Mouse (Mus musculus) midbrain, embryonic 13.5 days (tissue): ENCODE results near the gene Nsrp1. TPM values are rescaled to one million over a fixed set of nuclear protein-coding genes. Genes with fewer than 3 reads are reported as not detected.
A peak's percentile ranks its signal among the peaks of the same experiment; 100 is the strongest.

ENCODE experiments used
- ATAC-seq: fragments of 200-750 bp; cut with Nextera tagmentation; 2 replicates; pipeline ENCODE4 v1.8.0; 2017; ENCODE audit warnings: mild to moderate bottlenecking, moderate TSS enrichment, moderate library complexity
- H3K27ac ChIP-seq: fragments of 300-500 bp; sonication (generic); 2 replicates; pipeline ENCODE4 v1.5.1; 2015; ENCODE audit warnings: inconsistent platforms, mild to moderate bottlenecking, moderate library complexity
- H3K27me3 ChIP-seq: fragments of 300-500 bp; sonication (generic); 2 replicates; pipeline ENCODE4 v1.6.1; 2015; ENCODE audit warnings: mild to moderate bottlenecking, inconsistent platforms
- H3K36me3 ChIP-seq: fragments of 300-500 bp; sonication (generic); 2 replicates; pipeline ENCODE4 v1.6.1; 2015; ENCODE audit warnings: mild to moderate bottlenecking, inconsistent platforms
- H3K4me1 ChIP-seq: fragments of 300-500 bp; sonication (generic); replicated peaks from 2 replicates; pipeline ENCODE4 v1.6.1; 2015; ENCODE audit warnings: inconsistent platforms
- H3K4me2 ChIP-seq: fragments of 300-500 bp; sonication (generic); replicated peaks from 2 replicates; pipeline ENCODE4 v1.6.1; 2015; ENCODE audit warnings: moderate library complexity, mild to moderate bottlenecking, inconsistent platforms
- H3K4me3 ChIP-seq: fragments of 300-500 bp; sonication (generic); replicated peaks from 2 replicates; pipeline ENCODE4 v1.5.1; 2015; ENCODE audit warnings: mild to moderate bottlenecking, inconsistent platforms
- H3K9ac ChIP-seq: fragments of 300-500 bp; sonication (generic); replicated peaks from 2 replicates; pipeline ENCODE4 v1.6.1; 2015; ENCODE audit warnings: mild to moderate bottlenecking, inconsistent platforms
- H3K9me3 ChIP-seq: fragments of 300-500 bp; sonication (generic); 2 replicates; pipeline ENCODE4 v1.6.1; 2016; ENCODE audit warnings: mild to moderate bottlenecking, inconsistent platforms
- WGBS: fragments of 180-500 bp; shearing (Covaris S2); methylation state at CpG from one replicate; pipeline ENCODE4 v1.1.7; 2015; 5-methylcytosine and 5-hydroxymethylcytosine counted together
- microRNA counts: library from miRNA; unstranded; fragments of <30 nt; microRNA quantifications from one replicate; lab custom pipeline; 2016
- microRNA-seq: library from miRNA; unstranded; fragments of <30 nt; microRNA quantifications from one replicate; pipeline ENCODE4, GENCODE M21; 2016
- polyA plus RNA-seq: library from polyadenylated mRNA; unstranded; fragments of >200 nt; fragmentation: Nextera tagmentation; extraction: Ambion mirVana; gene quantifications from 2 replicates; pipeline ENCODE4 v1.2.1, GENCODE M21; 2015

The Nsrp1 gene
- polyA plus RNA-seq, 1 experiment from 2014 or later = 73.9 TPM

DNA sequence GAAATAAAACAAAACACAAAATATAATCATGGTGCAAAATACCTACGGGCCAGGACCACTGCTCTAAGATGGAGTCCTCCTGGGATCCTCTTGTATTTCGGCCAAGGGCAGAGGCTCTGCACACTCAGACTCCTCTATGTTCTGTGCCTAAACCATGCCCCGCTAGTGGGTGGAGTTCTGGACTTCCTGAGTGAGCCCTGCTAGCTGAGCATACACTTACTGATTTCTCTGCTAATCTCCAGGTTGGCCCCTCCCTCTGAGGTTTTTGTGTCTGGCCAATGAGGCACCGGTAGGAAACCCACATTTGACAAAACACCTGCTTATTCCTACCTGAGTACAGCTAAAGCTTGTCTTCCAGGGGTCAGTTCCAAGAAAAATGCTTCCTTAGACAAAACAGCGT lies 77.5 kb downstream of the Nsrp1 start:
- H3K4me3 ChIP-seq = no peak overlapping the region
- no peak overlapping the region for H3K9ac ChIP-seq
- no peaks in the 10 kb centered on the region for H3K9me3 ChIP-seq
- H3K4me1 ChIP-seq = peaks cover 19% of the 10 kb centered on the region
- no peak overlapping the region for H3K4me2 ChIP-seq
- ATAC-seq = no peak
- H3K36me3 ChIP-seq = no peaks in the 10 kb centered on the region
- H3K27ac ChIP-seq = no peak overlapping the region
- 63% methylated on average over 5 of the region's 5 CpGs for WGBS
- peaks cover 67% of the 10 kb centered on the region for H3K27me3 ChIP-seq

DNA sequence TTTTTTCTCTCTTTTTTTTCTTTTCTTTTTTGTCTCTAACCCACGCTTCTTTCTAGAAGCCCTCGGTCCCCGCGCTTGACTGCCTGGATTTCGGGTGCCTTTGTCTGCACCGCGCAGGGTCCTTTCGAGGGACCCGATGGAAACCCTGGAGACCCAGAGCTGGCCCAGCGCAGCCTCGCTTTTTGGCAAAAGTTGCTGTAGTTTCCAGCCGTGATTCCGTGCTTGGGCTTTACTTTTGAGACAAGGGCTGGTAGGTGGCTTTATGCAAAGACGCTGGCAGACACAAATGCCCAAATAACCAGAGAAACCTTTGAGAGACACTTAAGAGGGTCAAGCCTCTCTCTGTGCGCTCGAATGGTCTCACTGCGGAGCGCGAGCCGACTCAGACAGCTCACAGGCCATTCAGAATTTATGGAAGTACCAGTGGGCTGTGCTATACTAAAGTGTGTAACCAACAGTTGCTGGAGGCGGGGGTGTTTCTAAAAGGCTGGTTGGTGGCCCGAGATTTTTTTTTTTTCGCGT lies 79.5 kb downstream of the Nsrp1 start:
- Histone ChIP-seq H3K9ac (peak overlapping the region; percentile 49; the same call in 1 of the 2 replicates), H3K36me3 (no peaks in the 10 kb centered on the region), H3K27ac (no peak overlapping the region), H3K4me3 (peak overlapping the region; percentile 52), H3K4me2 (peak overlapping the region; percentile 85), H3K9me3 (no peaks in the 10 kb centered on the region), H3K4me1 (peaks cover 19% of the 10 kb centered on the region), H3K27me3 (peaks cover 71% of the 10 kb centered on the region)
- 10% methylated on average over 24 of the region's 24 CpGs for WGBS
- ATAC-seq = no peak

DNA sequence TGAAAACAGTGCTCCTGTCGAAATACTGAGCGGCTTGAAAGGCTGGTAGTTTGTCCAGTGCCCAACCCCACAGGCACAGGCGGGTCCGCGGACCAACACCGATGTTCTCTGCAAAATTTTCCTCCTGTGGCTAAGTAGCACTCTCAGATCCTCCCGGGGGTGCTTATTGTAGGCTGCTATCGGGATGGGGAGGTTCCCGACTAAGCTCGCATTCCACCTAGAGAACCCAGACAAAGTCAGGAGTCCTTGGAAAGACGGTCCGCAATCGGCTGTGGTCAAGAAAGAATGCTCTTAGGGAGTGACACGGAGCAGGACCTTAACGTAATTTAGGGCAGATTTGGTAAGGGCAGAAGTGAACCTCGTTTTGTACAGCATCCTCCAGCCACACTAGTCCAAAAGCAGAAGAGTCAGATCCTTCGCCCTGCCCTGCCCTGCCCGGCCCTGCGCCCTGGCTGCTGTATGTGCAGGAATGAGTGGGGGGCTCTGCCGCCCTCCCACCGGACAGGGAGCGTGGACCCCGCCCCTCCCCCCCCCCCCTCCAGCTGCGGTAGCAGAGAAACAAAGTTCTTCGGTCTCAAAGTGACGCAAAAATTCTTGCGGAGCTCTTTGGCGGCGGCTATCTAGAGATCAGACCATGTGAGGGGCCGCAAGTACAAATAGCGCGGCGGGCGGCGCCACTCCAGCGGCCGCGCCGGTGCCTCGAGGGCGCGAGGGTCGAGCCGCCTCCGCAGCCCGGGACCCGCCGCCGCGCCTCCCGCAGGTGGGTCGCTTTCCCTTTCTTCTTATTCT lies 80.1 kb downstream of the Nsrp1 start, which contains the start of gene Slc6a4:
Gene Slc6a4, plus strand, starts transcription at position 688 of the 789 bp plus-strand sequence.
- Histone ChIP-seq H3K4me3 (peak within 1 kb of the TSS; percentile 52), H3K9ac (peak within 1 kb of the TSS; percentile 49; the same call in 1 of the 2 replicates), H3K27ac (no peak within 1 kb of the TSS), H3K36me3 (no peaks in the 10 kb centered on the region), H3K27me3 (peaks cover 71% of the 10 kb centered on the region), H3K9me3 (no peaks in the 10 kb centered on the region), H3K4me1 (peaks cover 20% of the 10 kb centered on the region), H3K4me2 (peak within 1 kb of the TSS; percentile 85)
- under 1% methylated on average over 51 of the region's 52 CpGs for WGBS
- peak; percentile 52; the same call in 1 of the 2 replicates for ATAC-seq

DNA sequence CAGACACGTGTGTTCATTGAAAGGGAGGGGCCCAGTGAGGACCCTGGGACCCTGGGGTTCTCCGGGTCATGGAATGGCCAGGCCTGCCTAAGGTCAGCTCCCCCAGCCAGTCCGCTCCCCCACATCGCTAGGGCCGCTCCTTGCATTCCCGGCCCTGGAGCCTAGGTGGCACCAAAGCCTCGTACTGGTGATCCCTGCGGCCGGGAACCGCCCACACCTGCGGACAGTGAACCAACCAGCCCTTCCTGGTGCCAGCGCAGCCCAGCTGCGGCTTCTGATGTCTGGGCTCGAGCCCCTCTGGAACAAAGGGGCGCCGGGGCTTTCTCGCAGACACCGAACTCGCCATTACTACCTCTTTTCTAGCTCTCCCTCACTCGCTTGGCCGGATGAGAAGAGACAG lies 80.9 kb downstream of the Nsrp1 start:
- Histone ChIP-seq H3K9me3 (no peaks in the 10 kb centered on the region), H3K27me3 (peaks cover 67% of the 10 kb centered on the region), H3K4me1 (peaks cover 25% of the 10 kb centered on the region), H3K27ac (no peak overlapping the region), H3K4me3 (peak overlapping the region; percentile 52), H3K4me2 (peak overlapping the region; percentile 85), H3K36me3 (no peaks in the 10 kb centered on the region), H3K9ac (peak overlapping the region; percentile 49; the same call in 1 of the 2 replicates)
- 2% methylated on average over 21 of the region's 21 CpGs for WGBS
- ATAC-seq = peak; percentile 87

DNA sequence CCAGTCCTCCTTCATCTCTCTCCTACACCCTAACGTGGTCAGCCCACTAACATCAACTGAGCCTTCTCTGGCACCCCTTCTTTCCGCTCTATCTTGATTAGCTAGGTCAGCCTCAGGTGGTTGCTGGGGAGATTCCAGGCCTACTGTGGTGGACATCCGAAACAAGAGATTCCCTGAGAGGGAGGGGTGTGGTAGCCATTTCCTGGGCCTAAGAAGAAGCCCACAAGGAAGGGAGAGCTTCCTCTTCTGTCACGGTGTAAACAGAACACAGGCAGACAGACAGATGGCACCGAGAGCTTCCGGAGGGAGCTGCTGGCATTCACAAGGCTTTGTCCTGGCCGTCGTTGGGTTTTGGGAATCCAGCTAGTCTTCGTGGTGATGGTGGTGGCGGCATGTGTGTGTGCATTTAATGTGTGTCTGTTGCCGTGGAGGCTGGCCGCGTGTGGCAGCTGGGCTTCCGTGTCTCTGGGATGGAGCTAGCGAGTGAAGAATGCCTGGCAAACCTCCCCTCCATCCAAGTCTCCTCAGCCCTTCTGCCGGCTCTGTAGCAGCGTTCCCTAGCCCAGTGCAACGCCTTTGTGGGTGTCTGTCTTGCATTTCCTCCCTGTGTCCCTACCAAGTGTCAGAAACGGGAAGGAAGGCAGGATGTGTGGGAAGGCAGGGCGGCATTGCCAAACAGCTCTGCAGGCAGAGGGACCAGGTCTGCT lies 82.1 kb downstream of the Nsrp1 start:
- peaks cover 57% of the 10 kb centered on the region for H3K27me3 ChIP-seq
- no peaks in the 10 kb centered on the region for H3K36me3 ChIP-seq
- no peak overlapping the region for H3K4me2 ChIP-seq
- 53% methylated on average over 20 of the region's 20 CpGs for WGBS
- no peak for ATAC-seq
- no peak overlapping the region for H3K4me3 ChIP-seq
- no peak overlapping the region for H3K9ac ChIP-seq
- no peak overlapping the region for H3K27ac ChIP-seq
- peaks cover 25% of the 10 kb centered on the region for H3K4me1 ChIP-seq
- no peaks in the 10 kb centered on the region for H3K9me3 ChIP-seq

MicroRNAs within 50 kb of the gene (microRNA counts, 519-probe panel; counts per million panel counts)
- microRNA mmu-miR-423-3p (lab: Ali Mortazavi, UCI) (4,313 counts per million, percentile 79 among the panel's probes with 10 or more counts), microRNA mmu-miR-423-5p (lab: Ali Mortazavi, UCI) (3,795 counts per million, percentile 72 among the panel's probes with 10 or more counts)

Small RNAs within 50 kb of the gene (microRNA-seq; reads per million reads assigned to microRNA genes)
- 6,157 reads per million, percentile 92 among the genes with 10 or more reads in this experiment for gene Mir423

Other genes with a start within 250 kb of the Nsrp1 start
- gene Cpd, start 231.4 kb downstream of the Nsrp1 start, polyA plus RNA-seq = 5.8 and 6.5 TPM in 2 replicates
- gene Tmigd1, start 176.3 kb downstream of the Nsrp1 start, polyA plus RNA-seq = not detected in 2 replicates
- gene Blmh, start 153.6 kb downstream of the Nsrp1 start, polyA plus RNA-seq = 163 and 172 TPM in 2 replicates
- gene Slc6a4, start 79.8 kb downstream of the Nsrp1 start, polyA plus RNA-seq = 2.0 and 7.0 TPM in 2 replicates
- gene Efcab5, start 110.5 kb upstream of the Nsrp1 start, polyA plus RNA-seq = 0.73 and 1.1 TPM in 2 replicates
- 17.8 and 19.2 TPM in 2 replicates for gene Ssh2, start 137.9 kb upstream of the Nsrp1 start, polyA plus RNA-seq